Mouse (Mus musculus): ENCODE measurements around the gene Ttc19. TPM values are rescaled to one million over a fixed set of nuclear protein-coding genes. Genes with fewer than 3 reads are reported as not detected.

Ttc19 gene
- 31.7 and 36.2 TPM in 2 replicates for polyA plus RNA-seq (2014; fragmentation: Nextera tagmentation; extraction: Ambion mirVana)

DNA sequence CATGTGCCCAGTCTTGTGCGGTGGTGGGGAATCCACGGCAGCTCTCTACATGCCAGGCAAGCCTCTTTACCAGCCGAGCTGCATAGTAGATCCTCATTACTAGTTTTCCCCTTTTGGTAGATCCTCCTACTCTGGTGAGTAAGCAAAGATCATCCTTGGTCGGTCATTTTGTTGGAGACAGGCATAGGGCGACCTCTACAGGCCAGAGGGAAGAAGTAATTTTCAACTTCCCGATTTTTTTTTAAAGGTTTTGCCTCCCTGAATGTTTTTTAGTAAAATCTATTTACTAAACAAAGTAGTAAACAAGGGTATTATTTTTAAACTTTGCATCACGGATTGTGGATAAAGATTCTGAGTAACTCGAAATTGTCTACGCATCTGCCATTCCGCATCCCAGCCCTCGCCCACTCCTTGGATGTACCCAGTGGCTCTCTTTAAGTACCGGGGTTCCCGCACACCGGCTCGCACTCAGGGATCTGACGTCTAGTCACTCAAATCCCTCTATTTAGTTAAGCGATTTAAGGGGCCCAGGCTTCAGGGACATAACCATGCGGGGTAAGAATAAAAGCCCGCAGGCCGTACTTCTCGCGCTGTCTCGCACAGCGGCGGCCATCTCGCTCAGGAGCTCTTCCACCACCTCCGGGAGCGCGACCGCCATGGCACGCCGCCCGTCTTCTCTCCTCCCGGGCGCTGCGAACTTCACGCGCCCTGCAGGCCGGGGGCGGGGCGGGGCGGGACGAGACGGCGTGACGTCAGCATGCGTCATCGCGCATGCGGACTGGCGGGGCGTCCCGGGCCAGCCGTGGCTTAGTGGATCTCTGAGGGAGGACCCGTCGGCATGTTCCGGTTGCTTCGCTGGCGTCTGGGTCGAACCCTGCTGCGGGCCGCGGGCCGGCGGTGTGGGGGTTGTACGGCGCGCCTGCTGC is at the start of gene Ttc19, which contains the start of gene Zswim7:
Gene Ttc19, plus strand, starts transcription at position 799 of the 926 bp plus-strand sequence.
Gene Zswim7, minus strand, starts transcription at position 701 of the 926 bp plus-strand sequence.
- WGBS = under 1% methylated on average over 65 of the region's 68 CpGs
- ATAC-seq (ENCODE audit: low FRiP score, low TSS enrichment) = peak; percentile 97
- DNase-seq = peak; percentile 97

DNA sequence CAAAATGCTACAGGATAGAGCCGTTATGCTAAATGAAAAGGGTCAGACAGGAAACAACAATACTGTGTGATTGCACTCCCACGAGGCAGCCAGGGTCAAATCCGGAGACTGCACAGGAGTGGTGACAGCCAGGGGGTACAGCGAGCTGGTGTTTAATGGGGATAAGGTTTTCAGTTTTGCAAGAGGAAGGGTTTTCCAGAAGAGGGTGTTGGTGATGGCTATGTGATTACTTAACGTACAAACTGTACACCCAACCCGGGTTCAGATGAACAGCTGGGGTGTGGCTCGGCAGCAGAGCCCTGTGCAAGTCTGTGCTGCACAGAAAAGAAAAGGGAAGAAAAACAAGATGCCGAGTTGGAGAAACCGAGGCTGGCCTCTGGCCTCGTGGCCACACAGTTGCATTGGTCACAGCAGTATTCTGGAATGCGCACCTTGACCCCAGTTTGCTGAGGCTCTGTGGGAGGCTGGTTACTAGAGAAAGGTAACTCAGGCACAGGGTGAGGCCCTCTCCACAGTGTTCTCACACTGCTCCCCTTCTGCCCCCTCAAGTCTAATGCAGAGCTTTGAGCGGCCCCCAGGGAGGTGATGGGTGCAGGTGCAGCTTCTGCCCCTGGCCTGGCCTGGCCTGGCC is 40.5 kb upstream of the Ttc19 start:
- H3K4me2 ChIP-seq (ENCODE audit: low read length) = no peak overlapping the region
- no peak overlapping the region for H3K4me3 ChIP-seq (replicated peaks; ENCODE audit: low read depth, low read length)
- H3K36me3 ChIP-seq (ENCODE audit: control insufficient read depth, insufficient read depth, low read length) = no peaks in the 10 kb centered on the region
- no peak overlapping the region for H3K27ac ChIP-seq (replicated peaks; ENCODE audit: low read depth, low read length)
- ATAC-seq (ENCODE audit: low FRiP score, low TSS enrichment) (no peak), DNase-seq (no peak)
- no peak overlapping the region for H3K9ac ChIP-seq (replicated peaks; ENCODE audit: low read length)
- H3K4me1 ChIP-seq (ENCODE audit: control insufficient read depth, insufficient read depth, low read length) = no peaks in the 10 kb centered on the region
- 85% methylated on average over 12 of the region's 12 CpGs for WGBS
- H3K27me3 ChIP-seq (ENCODE audit: control insufficient read depth, insufficient read depth, low read length) = no peaks in the 10 kb centered on the region
- no peaks in the 10 kb centered on the region for H3K9me3 ChIP-seq (ENCODE audit: control insufficient read depth, low read length)

More for the DNA sequence above, at the start of gene Ttc19, which contains the start of gene Zswim7:
- Histone ChIP-seq H3K4me2 (ENCODE audit: low read length) (peak within 1 kb of the TSS; percentile 77), H3K36me3 (ENCODE audit: control insufficient read depth, insufficient read depth, low read length) (peaks cover 18% of the 10 kb centered on the region), H3K27me3 (ENCODE audit: control insufficient read depth, insufficient read depth, low read length) (no peaks in the 10 kb centered on the region), H3K9ac (replicated peaks; ENCODE audit: low read length) (peak within 1 kb of the TSS; percentile 87), H3K4me3 (replicated peaks; ENCODE audit: low read depth, low read length) (peak within 1 kb of the TSS; percentile 78), H3K4me1 (ENCODE audit: control insufficient read depth, insufficient read depth, low read length) (peaks cover 8% of the 10 kb centered on the region), H3K9me3 (ENCODE audit: control insufficient read depth, low read length) (no peaks in the 10 kb centered on the region), H3K27ac (replicated peaks; ENCODE audit: low read depth, low read length) (peak within 1 kb of the TSS; percentile 87)

DNA sequence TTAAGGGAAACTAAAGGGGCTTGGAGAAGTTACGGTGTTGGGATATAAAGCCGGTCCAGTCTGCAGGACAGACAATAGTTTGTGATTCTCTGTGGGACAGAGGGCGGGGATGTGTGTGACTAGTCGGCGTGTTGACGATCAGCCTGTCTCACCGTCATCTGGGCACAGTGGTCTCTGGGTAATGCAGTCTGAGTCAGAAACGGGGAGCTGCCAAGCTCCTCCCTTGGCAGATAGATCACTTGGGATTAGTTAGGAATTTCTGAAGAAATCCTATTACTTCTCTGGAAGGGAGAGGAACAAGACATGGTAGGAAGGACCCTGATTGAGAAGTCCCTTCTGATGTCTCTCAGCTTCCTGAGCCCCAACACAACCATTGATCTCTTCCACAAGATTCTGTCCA is 37.4 kb upstream of the Ttc19 start:
- Histone ChIP-seq H3K9ac (replicated peaks; ENCODE audit: low read length) (no peak overlapping the region), H3K27ac (replicated peaks; ENCODE audit: low read depth, low read length) (no peak overlapping the region), H3K4me3 (replicated peaks; ENCODE audit: low read depth, low read length) (no peak overlapping the region), H3K4me2 (ENCODE audit: low read length) (no peak overlapping the region), H3K27me3 (ENCODE audit: control insufficient read depth, insufficient read depth, low read length) (peaks cover 6% of the 10 kb centered on the region), H3K36me3 (ENCODE audit: control insufficient read depth, insufficient read depth, low read length) (no peaks in the 10 kb centered on the region), H3K4me1 (ENCODE audit: control insufficient read depth, insufficient read depth, low read length) (0 out of 2 replicates have a peak, but pooled peaks cover 3% of the 10 kb centered on the region), H3K9me3 (ENCODE audit: control insufficient read depth, low read length) (no peaks in the 10 kb centered on the region)
- no peak for DNase-seq
- 84% methylated on average over 8 of the region's 8 CpGs for WGBS
- ATAC-seq (ENCODE audit: low FRiP score, low TSS enrichment) = no peak

DNA sequence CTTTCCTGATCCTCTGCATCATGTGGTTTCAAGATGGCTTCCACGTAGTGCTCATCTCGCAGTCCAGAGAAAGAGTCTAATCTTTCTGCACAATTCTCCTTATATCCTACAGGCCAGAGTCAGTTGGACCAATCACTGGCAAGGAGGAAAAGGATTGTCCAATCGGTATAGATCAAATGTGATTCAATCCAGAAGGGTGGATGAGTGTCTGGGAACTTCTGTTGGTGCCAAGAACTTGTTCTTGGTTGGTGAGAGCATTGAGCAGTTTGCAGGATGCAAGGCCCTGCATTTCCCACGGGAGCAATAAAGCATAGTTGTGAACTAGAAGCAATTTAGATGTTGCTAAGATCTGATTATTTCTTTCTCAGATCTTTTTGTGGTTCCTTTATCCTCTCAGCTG is 36.8 kb upstream of the Ttc19 start:
- no peak overlapping the region for H3K27ac ChIP-seq (replicated peaks; ENCODE audit: low read depth, low read length)
- no peak overlapping the region for H3K4me3 ChIP-seq (replicated peaks; ENCODE audit: low read depth, low read length)
- H3K36me3 ChIP-seq (ENCODE audit: control insufficient read depth, insufficient read depth, low read length) = no peaks in the 10 kb centered on the region
- H3K9me3 ChIP-seq (ENCODE audit: control insufficient read depth, low read length) = no peaks in the 10 kb centered on the region
- peaks cover 9% of the 10 kb centered on the region for H3K27me3 ChIP-seq (ENCODE audit: control insufficient read depth, insufficient read depth, low read length)
- H3K4me2 ChIP-seq (ENCODE audit: low read length) = no peak overlapping the region
- 0 out of 2 replicates have a peak, but pooled peaks cover 7% of the 10 kb centered on the region for H3K4me1 ChIP-seq (ENCODE audit: control insufficient read depth, insufficient read depth, low read length)
- 89% methylated on average over 4 of the region's 4 CpGs for WGBS
- H3K9ac ChIP-seq (replicated peaks; ENCODE audit: low read length) = no peak overlapping the region
- ATAC-seq (ENCODE audit: low FRiP score, low TSS enrichment) (no peak), DNase-seq (no peak)

DNA sequence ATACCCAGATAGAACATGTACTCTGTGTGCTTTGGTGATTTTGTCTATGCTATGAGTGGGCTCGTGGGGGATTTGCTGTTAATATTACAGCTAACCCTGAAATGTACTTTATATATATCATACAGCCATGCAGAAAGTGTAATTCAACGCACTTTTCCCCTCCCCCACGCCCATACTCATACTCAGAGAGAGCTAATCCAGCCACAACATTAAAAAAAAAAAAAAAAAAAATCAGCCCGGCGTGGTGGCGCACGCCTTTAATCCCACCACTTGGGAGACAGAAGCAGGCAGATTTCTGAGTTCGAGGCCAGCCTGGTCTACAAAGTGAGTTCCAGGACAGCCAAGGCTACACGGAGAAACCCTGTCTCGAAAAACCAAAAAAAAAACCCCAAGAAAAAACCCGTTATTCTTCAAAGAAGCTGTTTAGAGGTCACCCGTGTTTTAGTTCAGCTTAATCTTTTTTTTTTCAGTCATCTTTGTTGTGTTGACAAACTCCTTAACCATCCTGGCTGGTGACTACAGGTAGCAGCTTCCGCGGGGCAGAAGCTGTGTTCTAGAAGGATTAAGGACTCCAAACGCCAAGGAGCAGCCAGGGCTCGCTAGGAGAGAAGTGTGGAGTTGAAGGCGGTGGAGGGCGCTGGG is 33.4 kb upstream of the Ttc19 start:
- 0 out of 2 replicates have a peak, but pooled peaks cover 10% of the 10 kb centered on the region for H3K4me1 ChIP-seq (ENCODE audit: control insufficient read depth, insufficient read depth, low read length)
- ATAC-seq (ENCODE audit: low FRiP score, low TSS enrichment) = no peak
- DNase-seq = peak; percentile 4

DNA sequence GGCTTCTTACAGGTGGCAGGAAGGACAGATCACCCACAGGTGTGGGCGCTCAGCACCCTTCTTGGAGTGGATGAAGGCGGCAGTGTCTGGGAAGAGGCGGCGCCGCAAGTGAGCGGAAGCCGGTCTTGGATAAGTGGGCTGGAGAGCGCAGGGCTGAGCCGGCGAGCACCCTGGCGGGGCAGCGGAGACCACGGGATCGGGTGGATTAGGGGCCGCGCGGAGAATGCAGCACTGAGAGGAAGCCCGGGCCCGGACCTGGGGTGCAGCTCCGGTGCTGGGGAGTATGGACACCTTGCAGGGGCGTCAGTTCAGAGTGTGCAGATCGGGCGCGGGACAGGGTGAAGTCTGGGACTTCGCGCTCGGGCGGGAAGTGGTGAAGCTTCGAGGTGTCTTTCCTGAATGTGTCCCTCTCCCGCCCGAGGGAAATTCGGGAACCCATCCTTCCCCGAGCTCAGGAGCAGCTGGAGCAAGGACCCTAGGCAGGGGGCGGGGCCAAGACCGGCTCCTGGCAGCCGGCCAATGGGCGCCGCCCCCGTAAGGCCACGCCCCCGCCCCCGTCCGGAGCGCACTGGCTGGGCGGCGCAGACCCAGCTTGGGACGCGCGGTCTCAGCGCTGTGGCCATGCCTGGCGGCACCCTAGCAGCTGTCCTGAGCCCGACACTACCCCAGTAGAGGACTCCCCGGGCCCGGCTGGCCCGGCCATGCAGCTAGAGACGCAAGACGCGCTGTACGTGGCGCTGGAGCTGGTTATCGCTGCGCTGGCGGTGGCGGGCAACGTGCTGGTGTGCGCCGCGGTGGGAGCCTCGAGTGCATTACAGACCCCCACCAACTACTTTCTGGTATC is 32.6 kb upstream of the Ttc19 start, which contains the start of gene Adora2b:
Gene Adora2b, plus strand, starts transcription at position 584 of the 844 bp plus-strand sequence.
- DNase-seq = peak; percentile 88
- H3K4me3 ChIP-seq (replicated peaks; ENCODE audit: low read depth, low read length) = peak within 1 kb of the TSS; percentile 62
- ATAC-seq (ENCODE audit: low FRiP score, low TSS enrichment) = peak; percentile 83
- H3K9ac ChIP-seq (replicated peaks; ENCODE audit: low read length) = peak within 1 kb of the TSS; percentile 44
- 0 out of 2 replicates have a peak, but pooled peaks cover 10% of the 10 kb centered on the region for H3K4me1 ChIP-seq (ENCODE audit: control insufficient read depth, insufficient read depth, low read length)
- peaks cover 29% of the 10 kb centered on the region for H3K27me3 ChIP-seq (ENCODE audit: control insufficient read depth, insufficient read depth, low read length)
- peak within 1 kb of the TSS; percentile 99 for H3K4me2 ChIP-seq (ENCODE audit: low read length)
- no peak within 1 kb of the TSS for H3K27ac ChIP-seq (replicated peaks; ENCODE audit: low read depth, low read length)
- H3K36me3 ChIP-seq (ENCODE audit: control insufficient read depth, insufficient read depth, low read length) = no peaks in the 10 kb centered on the region
- WGBS = under 1% methylated on average over 69 of the region's 69 CpGs
- H3K9me3 ChIP-seq (ENCODE audit: control insufficient read depth, low read length) = no peaks in the 10 kb centered on the region

More for the DNA sequence above, 33.4 kb upstream of the Ttc19 start:
- WGBS = 40% methylated on average over 18 of the region's 18 CpGs
- Histone ChIP-seq H3K9ac (replicated peaks; ENCODE audit: low read length) (peak overlapping the region; percentile 44; the same call in 1 of the 2 replicates), H3K4me2 (ENCODE audit: low read length) (peak overlapping the region; percentile 99), H3K27ac (replicated peaks; ENCODE audit: low read depth, low read length) (no peak overlapping the region), H3K9me3 (ENCODE audit: control insufficient read depth, low read length) (no peaks in the 10 kb centered on the region), H3K4me3 (replicated peaks; ENCODE audit: low read depth, low read length) (peak overlapping the region; percentile 62), H3K27me3 (ENCODE audit: control insufficient read depth, insufficient read depth, low read length) (peaks cover 29% of the 10 kb centered on the region), H3K36me3 (ENCODE audit: control insufficient read depth, insufficient read depth, low read length) (no peaks in the 10 kb centered on the region)

DNA sequence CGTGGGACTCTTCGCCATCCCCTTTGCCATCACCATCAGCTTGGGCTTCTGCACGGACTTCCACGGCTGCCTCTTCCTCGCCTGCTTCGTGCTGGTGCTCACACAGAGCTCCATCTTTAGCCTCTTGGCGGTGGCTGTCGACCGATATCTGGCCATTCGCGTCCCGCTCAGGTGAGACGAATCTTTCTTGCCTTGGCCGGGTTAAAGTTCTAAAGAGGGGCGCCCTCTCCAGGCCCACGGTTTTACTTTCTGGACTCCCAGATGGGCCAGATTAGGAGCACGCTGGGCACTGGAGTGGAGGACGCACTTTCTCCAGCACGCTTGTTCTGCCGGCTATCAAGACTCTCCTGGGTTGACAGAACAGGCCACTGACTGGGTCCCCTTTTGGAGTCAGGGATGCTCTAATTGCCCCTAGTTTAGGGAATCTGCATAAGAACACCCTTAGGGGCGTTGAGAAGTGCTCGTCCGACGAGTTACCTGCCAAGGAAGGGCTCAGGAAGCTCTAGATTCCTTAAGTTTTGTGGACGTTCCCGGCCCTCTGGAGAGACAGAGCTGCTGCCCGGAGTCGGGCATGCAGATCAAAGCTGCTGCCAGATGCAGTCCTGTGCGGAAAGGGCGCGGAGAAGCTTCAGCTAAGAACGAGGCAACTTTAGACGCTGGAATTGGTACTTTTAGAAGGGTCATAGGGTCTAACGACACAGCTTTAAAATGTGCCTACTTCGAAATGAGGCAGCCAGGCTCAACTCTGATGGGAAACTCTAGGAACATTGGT is 31.8 kb upstream of the Ttc19 start:
- Histone ChIP-seq H3K27ac (replicated peaks; ENCODE audit: low read depth, low read length) (no peak overlapping the region), H3K27me3 (ENCODE audit: control insufficient read depth, insufficient read depth, low read length) (peaks cover 29% of the 10 kb centered on the region), H3K36me3 (ENCODE audit: control insufficient read depth, insufficient read depth, low read length) (no peaks in the 10 kb centered on the region), H3K4me2 (ENCODE audit: low read length) (peak overlapping the region; percentile 99), H3K4me1 (ENCODE audit: control insufficient read depth, insufficient read depth, low read length) (0 out of 2 replicates have a peak, but pooled peaks cover 10% of the 10 kb centered on the region), H3K9me3 (ENCODE audit: control insufficient read depth, low read length) (no peaks in the 10 kb centered on the region), H3K4me3 (replicated peaks; ENCODE audit: low read depth, low read length) (peak overlapping the region; percentile 62), H3K9ac (replicated peaks; ENCODE audit: low read length) (peak overlapping the region; percentile 44)
- 2% methylated on average over 35 of the region's 35 CpGs for WGBS
- no peak for ATAC-seq (ENCODE audit: low FRiP score, low TSS enrichment)
- peak; percentile 28 for DNase-seq
